Mouse (Mus musculus) macrophage (primary cell): ENCODE measurements around the gene Lrfn1. TPM values are rescaled to one million over a fixed set of nuclear protein-coding genes. Genes with fewer than 3 reads are reported as not detected.

Experiments
- polyA plus RNA-seq: library from polyadenylated mRNA; stranded (reverse); fragments of 250-400 nt; gene quantifications from 3 replicates; pipeline ENCODE4 v1.2.4, GENCODE M21; 2018; ENCODE audit warnings: inconsistent platforms

Gene Lrfn1
- polyA plus RNA-seq, 1 experiment from 2014 or later = 0.24 TPM

Other genes starting within 250 kb of the Lrfn1 start
- 2.4 to 4.6 TPM (median 3.7 TPM) in 3 replicates for gene Eid2, start 184.1 kb upstream of the Lrfn1 start, polyA plus RNA-seq
- 3.2 to 4.7 TPM (median 4.1 TPM) in 3 replicates for gene Eid2b, start 174.2 kb upstream of the Lrfn1 start, polyA plus RNA-seq
- gene Selenov, start 160.8 kb upstream of the Lrfn1 start, polyA plus RNA-seq = not detected in 3 replicates
- not detected in 3 replicates for gene Dll3, start 149.7 kb upstream of the Lrfn1 start, polyA plus RNA-seq
- 15.4 to 48.5 TPM (median 20.8 TPM) in 3 replicates for gene Timm50, start 139.9 kb upstream of the Lrfn1 start, polyA plus RNA-seq
- 73.4 to 112 TPM (median 77.6 TPM) in 3 replicates for gene Supt5, start 113.2 kb upstream of the Lrfn1 start, polyA plus RNA-seq
- 335 to 822 TPM (median 800 TPM) in 3 replicates for gene Rps16, start 101.3 kb upstream of the Lrfn1 start, polyA plus RNA-seq
- 3.6 to 7.0 TPM (median 5.4 TPM) in 3 replicates for gene Plekhg2, start 79.4 kb upstream of the Lrfn1 start, polyA plus RNA-seq
- 67.8 to 98.8 TPM (median 74.9 TPM) in 3 replicates for gene Zfp36, start 71.7 kb upstream of the Lrfn1 start, polyA plus RNA-seq
- 13.6 to 20.0 TPM (median 16.3 TPM) in 3 replicates for gene Med29, start 59.3 kb upstream of the Lrfn1 start, polyA plus RNA-seq
- gene Paf1, start 59.0 kb upstream of the Lrfn1 start, polyA plus RNA-seq = 72.5 to 257 TPM (median 75.2 TPM) in 3 replicates
- gene Gmfg, start 14.5 kb upstream of the Lrfn1 start, polyA plus RNA-seq = 66.4 to 177 TPM (median 158 TPM) in 3 replicates
- not detected in 3 replicates for gene Ifnl2, start 58.5 kb downstream of the Lrfn1 start, polyA plus RNA-seq
- gene Ifnl3, start 70.9 kb downstream of the Lrfn1 start, polyA plus RNA-seq = not detected in 3 replicates
- gene Sycn, start 88.9 kb downstream of the Lrfn1 start, polyA plus RNA-seq = not detected in 3 replicates
- gene Nccrp1, start 95.3 kb downstream of the Lrfn1 start, polyA plus RNA-seq = not detected in 3 replicates
- gene Samd4b, start 146.2 kb downstream of the Lrfn1 start, polyA plus RNA-seq = 24.6 to 26.8 TPM (median 25.5 TPM) in 3 replicates
- gene Pak4, start 146.2 kb downstream of the Lrfn1 start, polyA plus RNA-seq = 7.4 to 9.1 TPM (median 7.5 TPM) in 3 replicates
- gene Acp7, start 179.4 kb downstream of the Lrfn1 start, polyA plus RNA-seq = not detected in 3 replicates
- not detected in 3 replicates for gene Fbxo27, start 240.9 kb downstream of the Lrfn1 start, polyA plus RNA-seq